Mouse (Mus musculus) stomach, embryonic 15.5 days (tissue): ENCODE data around the gene Grap2. TPM values are rescaled to one million over a fixed set of nuclear protein-coding genes. Genes with fewer than 3 reads are reported as not detected.

Experiments used
- ATAC-seq: fragments of 200-750 bp; cut with Nextera tagmentation; 2 replicates; pipeline ENCODE4 v1.8.0; 2017; ENCODE audit warnings: low read depth, moderate number of reproducible peaks, moderate TSS enrichment; ENCODE audit not compliant: insufficient read depth, low FRiP score
- H3K27ac ChIP-seq: fragments of 300-500 bp; sonication (generic); 2 replicates; pipeline ENCODE4 v1.5.1; 2015; ENCODE audit warnings: mild to moderate bottlenecking, inconsistent platforms
- H3K27me3 ChIP-seq: fragments of 300-500 bp; sonication (generic); replicated peaks from 2 replicates; pipeline ENCODE4 v1.6.1; 2015; ENCODE audit warnings: inconsistent platforms
- H3K36me3 ChIP-seq: fragments of 300-500 bp; sonication (generic); 2 replicates; pipeline ENCODE4 v1.6.1; 2015; ENCODE audit warnings: inconsistent platforms
- H3K4me1 ChIP-seq: fragments of 300-500 bp; sonication (generic); 2 replicates; pipeline ENCODE4 v1.6.1; 2015; ENCODE audit warnings: inconsistent platforms
- H3K4me2 ChIP-seq: fragments of 300-500 bp; sonication (generic); 2 replicates; pipeline ENCODE4 v1.6.1; 2015; ENCODE audit warnings: mild to moderate bottlenecking, inconsistent platforms
- H3K4me3 ChIP-seq: fragments of 300-500 bp; sonication (generic); replicated peaks from 2 replicates; pipeline ENCODE4 v1.5.1; 2015; ENCODE audit warnings: inconsistent platforms
- H3K9ac ChIP-seq: fragments of 300-500 bp; sonication (generic); 2 replicates; pipeline ENCODE4 v1.6.1; 2015; ENCODE audit warnings: inconsistent platforms
- H3K9me3 ChIP-seq: fragments of 300-500 bp; sonication (generic); 2 replicates; pipeline ENCODE4 v1.6.1; 2016; ENCODE audit warnings: inconsistent platforms
- WGBS: fragments of 180-500 bp; shearing (Covaris S2); methylation state at CpG from one replicate; pipeline ENCODE4 v1.1.7; 2015; 5-methylcytosine and 5-hydroxymethylcytosine counted together
- polyA plus RNA-seq: library from polyadenylated mRNA; unstranded; fragments of >200 nt; fragmentation: Nextera tagmentation; extraction: Ambion mirVana; gene quantifications from 2 replicates; pipeline ENCODE4 v1.2.1, GENCODE M21; 2015

Gene Grap2
- polyA plus RNA-seq, 1 experiment from 2014 or later = 1.3 TPM

DNA sequence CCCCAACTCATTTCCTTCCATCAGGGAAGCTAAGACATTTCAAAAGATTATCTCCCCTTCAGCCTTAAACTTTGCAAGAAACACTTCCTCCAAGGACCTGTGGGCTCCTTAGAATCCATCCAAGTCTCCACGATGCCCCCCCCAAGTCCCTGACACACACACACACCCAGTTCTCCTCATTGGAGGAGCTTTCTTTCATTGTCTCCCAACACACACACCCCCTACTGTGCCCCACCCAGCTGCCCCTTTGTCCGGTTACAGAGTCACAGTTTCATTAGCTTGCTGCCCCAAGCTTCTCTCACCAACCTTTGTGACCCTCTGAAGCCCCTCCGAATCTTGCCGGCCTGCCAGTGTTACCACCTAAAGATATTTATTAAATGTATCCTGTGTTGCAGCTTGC is 13.9 kb downstream of the Grap2 start:
- no peaks in the 10 kb centered on the region for H3K9me3 ChIP-seq
- H3K9ac ChIP-seq = no peak overlapping the region
- H3K27me3 ChIP-seq = no peaks in the 10 kb centered on the region
- 52% methylated on average over 4 of the region's 4 CpGs for WGBS
- no peak overlapping the region for H3K27ac ChIP-seq
- no peak for ATAC-seq
- no peak overlapping the region for H3K4me2 ChIP-seq
- H3K4me3 ChIP-seq = no peak overlapping the region
- H3K4me1 ChIP-seq = no peaks in the 10 kb centered on the region
- no peaks in the 10 kb centered on the region for H3K36me3 ChIP-seq

DNA sequence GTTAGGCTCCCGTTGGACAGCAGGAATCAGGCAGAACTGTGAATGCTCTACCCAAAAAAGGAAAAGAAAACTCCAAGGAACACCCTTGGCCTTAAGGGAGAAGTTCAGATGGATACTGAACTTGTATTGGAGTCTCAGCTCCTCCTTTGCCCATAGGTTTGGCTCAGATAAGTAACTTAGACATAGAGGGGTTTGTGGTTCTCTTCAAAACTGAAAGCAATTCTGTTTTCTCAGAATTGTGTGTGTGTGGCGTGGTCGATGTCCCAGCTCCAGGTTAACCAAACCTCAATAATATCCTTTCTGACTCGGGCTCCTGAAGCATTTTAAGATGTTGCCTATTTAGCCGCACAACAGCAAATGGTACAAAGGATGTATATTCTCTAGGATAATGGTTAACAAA is 18.2 kb downstream of the Grap2 start:
- Histone ChIP-seq H3K9ac (no peak overlapping the region), H3K4me2 (no peak overlapping the region), H3K4me1 (no peaks in the 10 kb centered on the region), H3K9me3 (no peaks in the 10 kb centered on the region), H3K27me3 (no peaks in the 10 kb centered on the region), H3K27ac (no peak overlapping the region), H3K36me3 (no peaks in the 10 kb centered on the region), H3K4me3 (no peak overlapping the region)
- ATAC-seq = no peak
- WGBS = 86% methylated on average over 5 of the region's 5 CpGs

DNA sequence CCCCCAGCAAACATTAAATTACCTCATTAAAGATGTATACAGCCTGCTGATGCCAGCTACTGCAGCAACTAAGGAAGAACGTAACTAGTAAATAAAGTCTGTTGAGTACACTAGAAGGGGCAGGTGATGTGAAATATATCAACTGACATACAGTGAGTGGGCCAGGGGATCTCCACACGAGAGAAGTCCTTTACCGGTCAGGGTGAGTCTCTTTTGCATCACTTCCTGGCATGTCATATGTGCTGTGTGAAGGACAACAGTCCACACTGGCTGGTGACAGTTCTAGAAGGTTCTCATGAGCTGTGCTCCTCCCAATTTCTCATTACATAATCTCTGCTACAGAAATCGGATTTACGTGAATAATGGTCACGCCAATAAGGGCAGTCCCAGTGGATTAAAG is 20.3 kb downstream of the Grap2 start:
- Histone ChIP-seq H3K4me3 (no peak overlapping the region), H3K9me3 (no peaks in the 10 kb centered on the region), H3K36me3 (no peaks in the 10 kb centered on the region), H3K27me3 (no peaks in the 10 kb centered on the region), H3K9ac (no peak overlapping the region), H3K4me1 (no peaks in the 10 kb centered on the region), H3K4me2 (no peak overlapping the region), H3K27ac (no peak overlapping the region)
- 81% methylated on average over 6 of the region's 6 CpGs for WGBS
- ATAC-seq = no peak

DNA sequence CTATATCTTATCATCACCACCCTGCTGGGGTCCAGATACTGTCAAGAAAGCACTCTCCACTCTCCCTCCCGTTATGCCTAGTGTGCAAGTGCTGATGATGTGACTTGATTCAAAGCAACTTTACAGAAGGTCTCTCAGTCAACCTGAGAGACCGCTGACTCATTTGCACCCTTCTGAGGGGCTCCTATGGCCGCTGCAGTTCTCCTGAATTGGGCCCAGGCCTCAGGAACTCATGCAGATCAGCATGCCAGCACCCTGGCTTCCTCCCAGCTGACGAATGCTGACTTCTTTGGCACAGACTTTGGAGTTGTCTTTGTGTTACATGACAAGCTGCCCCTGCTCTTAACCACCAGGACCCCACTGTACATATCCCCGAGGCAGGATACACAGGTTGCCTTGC is 21.5 kb downstream of the Grap2 start:
- Histone ChIP-seq H3K4me3 (no peak overlapping the region), H3K36me3 (no peaks in the 10 kb centered on the region), H3K27me3 (no peaks in the 10 kb centered on the region), H3K9ac (no peak overlapping the region), H3K27ac (no peak overlapping the region), H3K4me2 (no peak overlapping the region), H3K4me1 (no peaks in the 10 kb centered on the region), H3K9me3 (no peaks in the 10 kb centered on the region)
- ATAC-seq = no peak
- WGBS = 67% methylated on average over 5 of the region's 5 CpGs

DNA sequence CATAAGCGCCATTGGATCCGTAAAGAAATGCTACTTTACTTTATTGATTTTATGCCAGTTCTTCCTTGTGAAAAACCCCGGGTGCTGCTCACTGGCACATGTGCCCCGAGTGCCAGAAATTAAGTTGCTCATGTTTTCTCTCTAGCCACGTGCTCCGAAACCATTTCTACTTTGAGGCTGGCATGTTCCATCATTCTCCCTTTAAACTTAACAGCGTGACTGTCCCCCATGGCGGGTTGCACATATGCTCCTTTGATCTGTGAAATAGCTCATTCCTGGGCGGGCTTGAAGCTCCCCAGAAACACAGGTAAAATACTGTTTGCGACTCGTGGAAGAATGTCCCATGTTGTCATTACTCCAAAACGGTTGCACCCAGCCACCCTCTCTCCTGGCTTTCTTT is 26.4 kb downstream of the Grap2 start:
- H3K36me3 ChIP-seq = no peaks in the 10 kb centered on the region
- peak overlapping the region; percentile 41 for H3K4me2 ChIP-seq
- H3K9ac ChIP-seq = no peak overlapping the region
- 0 out of 2 replicates have a peak overlapping the region, but pooled peaks have one; percentile 28 for H3K27ac ChIP-seq
- no peak overlapping the region for H3K4me3 ChIP-seq
- no peaks in the 10 kb centered on the region for H3K27me3 ChIP-seq
- WGBS = 70% methylated on average over 12 of the region's 12 CpGs
- H3K9me3 ChIP-seq = no peaks in the 10 kb centered on the region
- H3K4me1 ChIP-seq = no peaks in the 10 kb centered on the region
- ATAC-seq = no peak

DNA sequence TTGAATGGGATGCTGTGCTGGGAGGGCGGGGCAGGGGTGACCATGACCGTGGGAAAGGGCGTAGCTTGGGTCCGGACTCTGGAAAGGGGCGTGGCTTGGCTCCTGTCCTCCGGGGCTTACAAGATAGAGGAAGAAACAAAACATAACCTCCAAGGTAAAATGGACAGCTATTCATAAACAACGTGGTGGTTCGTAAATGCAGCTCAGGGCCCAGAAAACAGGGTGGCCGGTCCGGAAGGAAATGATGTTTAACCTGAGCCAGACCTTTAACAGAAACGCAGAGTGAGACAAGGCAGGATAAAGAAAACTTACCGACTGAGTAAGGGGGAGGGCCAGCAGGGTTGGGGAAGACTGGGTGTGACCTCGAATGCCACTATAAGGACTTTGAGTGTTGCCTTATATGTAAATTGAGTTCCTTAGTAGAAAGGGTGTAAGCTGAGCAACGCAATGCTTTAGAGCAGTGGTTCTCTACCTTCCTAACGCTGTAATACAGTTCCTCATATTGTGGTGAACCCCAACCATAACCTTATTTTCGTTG is 26.9 kb downstream of the Grap2 start:
- Histone ChIP-seq H3K27me3 (no peaks in the 10 kb centered on the region), H3K9ac (no peak overlapping the region), H3K36me3 (no peaks in the 10 kb centered on the region), H3K4me1 (no peaks in the 10 kb centered on the region), H3K4me3 (no peak overlapping the region), H3K9me3 (no peaks in the 10 kb centered on the region), H3K4me2 (peak overlapping the region; percentile 41), H3K27ac (0 out of 2 replicates have a peak overlapping the region, but pooled peaks have one; percentile 28)
- 26% methylated on average over 16 of the region's 16 CpGs for whole genome bisulfite sequencing
- no peak for ATAC-seq

DNA sequence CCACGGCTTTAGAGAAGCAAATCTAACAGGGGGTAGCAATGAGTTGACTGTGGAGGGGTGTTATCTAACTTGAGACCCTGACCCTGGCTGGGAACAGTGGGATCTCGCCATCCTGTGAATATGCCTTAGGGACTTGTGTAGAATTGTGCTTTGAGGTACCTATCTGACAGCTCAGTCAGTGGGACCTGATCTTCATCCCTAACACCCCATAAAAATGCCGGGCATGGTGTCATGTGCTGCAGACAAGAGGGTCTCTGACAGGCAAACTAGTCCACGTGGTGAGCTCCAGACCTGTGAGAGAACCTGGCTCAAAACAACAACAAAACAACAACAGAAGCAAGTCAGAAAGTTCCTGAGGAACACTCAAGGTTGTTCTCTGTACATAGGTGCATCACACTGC is 27.4 kb downstream of the Grap2 start:
- Histone ChIP-seq H3K36me3 (no peaks in the 10 kb centered on the region), H3K4me1 (no peaks in the 10 kb centered on the region), H3K27ac (no peak overlapping the region), H3K4me2 (no peak overlapping the region), H3K9me3 (no peaks in the 10 kb centered on the region), H3K4me3 (no peak overlapping the region), H3K27me3 (no peaks in the 10 kb centered on the region), H3K9ac (no peak overlapping the region)
- ATAC-seq = no peak
- WGBS = 68% methylated on average over 4 of the region's 4 CpGs

DNA sequence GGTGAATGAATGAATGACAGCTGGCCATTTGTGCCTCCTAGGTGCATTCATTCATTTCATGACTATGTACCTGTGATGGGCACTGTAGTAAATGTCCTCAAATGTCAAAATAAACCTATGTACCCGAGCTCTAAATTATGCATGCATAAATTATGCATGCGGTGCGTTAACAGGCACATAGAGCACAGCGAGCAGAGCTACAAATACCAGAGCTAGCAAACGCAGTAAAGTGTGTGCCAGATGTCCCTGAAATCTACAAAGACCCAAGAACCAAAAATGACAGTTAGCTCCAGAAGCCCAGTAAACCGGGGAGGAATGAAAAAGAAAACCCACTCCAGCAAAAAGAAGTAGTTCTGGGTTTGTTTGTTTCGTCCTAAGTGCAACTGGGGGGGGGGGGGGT is 29.1 kb downstream of the Grap2 start:
- H3K9ac ChIP-seq = no peak overlapping the region
- no peaks in the 10 kb centered on the region for H3K36me3 ChIP-seq
- ATAC-seq = no peak
- H3K9me3 ChIP-seq = no peaks in the 10 kb centered on the region
- no peak overlapping the region for H3K4me3 ChIP-seq
- no peak overlapping the region for H3K27ac ChIP-seq
- H3K4me2 ChIP-seq = no peak overlapping the region
- WGBS = 68% methylated on average over 7 of the region's 7 CpGs
- H3K27me3 ChIP-seq = no peaks in the 10 kb centered on the region
- no peaks in the 10 kb centered on the region for H3K4me1 ChIP-seq

DNA sequence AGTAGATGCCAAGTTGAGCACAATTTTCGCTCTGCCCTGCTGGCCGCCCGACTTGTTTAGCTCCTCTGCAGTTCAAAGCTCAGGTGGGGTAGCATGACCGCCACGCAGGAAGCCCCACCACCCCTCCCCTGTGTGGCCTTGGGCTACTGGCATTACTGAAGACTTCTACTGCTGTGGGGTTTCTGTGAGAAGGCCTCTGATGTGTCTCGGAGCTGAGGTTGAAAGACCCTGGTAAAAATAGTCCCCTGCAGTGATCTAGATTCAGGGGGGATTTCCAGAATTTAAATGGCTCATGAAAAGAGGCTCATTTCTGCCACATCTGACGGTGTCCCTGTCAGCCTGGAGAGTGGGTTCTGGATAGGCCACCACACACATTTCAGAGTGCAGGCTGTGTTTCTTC is 30.1 kb downstream of the Grap2 start:
- Histone ChIP-seq H3K27ac (no peak overlapping the region), H3K4me3 (no peak overlapping the region), H3K9ac (no peak overlapping the region), H3K4me1 (no peaks in the 10 kb centered on the region), H3K4me2 (no peak overlapping the region), H3K9me3 (no peaks in the 10 kb centered on the region), H3K27me3 (no peaks in the 10 kb centered on the region), H3K36me3 (no peaks in the 10 kb centered on the region)
- 69% methylated on average over 7 of the region's 7 CpGs for WGBS
- ATAC-seq = no peak

DNA sequence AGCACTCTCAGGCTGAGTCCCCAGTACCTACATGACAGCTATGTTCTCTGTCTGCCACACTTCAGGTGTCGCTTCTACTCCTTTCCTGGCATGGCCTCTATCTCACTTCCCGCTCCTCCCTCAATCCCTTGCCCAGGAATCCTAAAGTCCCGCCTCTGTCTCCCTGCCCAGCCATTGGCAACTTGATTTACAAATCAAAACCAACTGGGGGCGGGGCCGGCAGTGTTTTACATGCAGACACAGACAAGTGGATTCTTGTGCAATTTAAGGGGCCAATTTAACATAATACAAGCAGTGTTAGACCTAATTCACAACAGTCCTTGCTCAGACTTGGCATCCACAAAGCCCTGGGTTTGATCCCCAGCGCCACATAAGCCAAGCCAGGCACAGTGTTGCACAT is 31.6 kb downstream of the Grap2 start:
- no peak for ATAC-seq
- H3K27me3 ChIP-seq = no peaks in the 10 kb centered on the region
- no peak overlapping the region for H3K4me2 ChIP-seq
- no peaks in the 10 kb centered on the region for H3K4me1 ChIP-seq
- no peak overlapping the region for H3K27ac ChIP-seq
- no peak overlapping the region for H3K4me3 ChIP-seq
- H3K9ac ChIP-seq = no peak overlapping the region
- H3K36me3 ChIP-seq = no peaks in the 10 kb centered on the region
- WGBS = 85% methylated on average over 6 of the region's 6 CpGs
- no peaks in the 10 kb centered on the region for H3K9me3 ChIP-seq

DNA sequence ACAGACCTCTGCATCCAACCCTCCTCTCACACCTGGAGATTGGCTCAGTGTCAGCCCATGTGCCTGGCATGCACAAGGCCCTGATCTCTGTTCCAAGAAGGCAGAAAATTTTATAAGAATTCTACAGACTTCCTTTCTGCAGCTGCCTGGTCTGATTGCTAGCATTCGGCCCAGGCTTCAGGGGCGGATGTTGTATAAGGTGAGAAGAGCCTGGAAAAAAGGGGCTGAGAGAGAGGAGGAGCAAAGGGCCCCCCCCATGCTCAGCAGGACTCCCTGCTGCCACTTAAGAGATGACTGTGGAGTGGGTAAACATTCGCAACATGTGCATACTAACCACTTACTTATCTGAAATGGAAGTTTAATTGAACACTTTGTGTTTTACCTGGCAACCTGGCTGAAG is 35.6 kb downstream of the Grap2 start:
- no peak overlapping the region for H3K4me3 ChIP-seq
- no peaks in the 10 kb centered on the region for H3K27me3 ChIP-seq
- H3K4me2 ChIP-seq = no peak overlapping the region
- no peak for ATAC-seq
- no peaks in the 10 kb centered on the region for H3K36me3 ChIP-seq
- no peak overlapping the region for H3K27ac ChIP-seq
- WGBS = 78% methylated on average over 3 of the region's 3 CpGs
- no peak overlapping the region for H3K9ac ChIP-seq
- H3K9me3 ChIP-seq = no peaks in the 10 kb centered on the region
- no peaks in the 10 kb centered on the region for H3K4me1 ChIP-seq

DNA sequence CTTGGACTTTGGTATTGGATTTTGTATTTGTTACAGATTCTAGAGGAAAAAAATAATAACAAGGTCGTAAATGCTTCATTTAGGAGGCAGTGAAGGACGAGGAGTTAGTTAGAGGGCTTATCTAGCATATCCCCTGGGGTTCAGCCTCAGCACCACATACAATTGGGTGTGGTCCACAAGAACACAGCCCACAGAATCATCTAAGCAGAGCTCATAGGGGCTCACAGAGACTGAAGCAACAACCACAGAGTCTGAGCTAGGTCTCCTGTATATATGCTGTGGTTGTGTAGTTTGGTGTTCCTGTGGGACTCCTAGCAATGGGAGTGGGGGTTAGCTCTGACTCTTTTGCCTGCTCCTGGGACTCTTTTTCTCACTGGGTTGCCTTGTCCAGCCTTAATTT is 37.9 kb downstream of the Grap2 start:
- no peaks in the 10 kb centered on the region for H3K36me3 ChIP-seq
- 58% methylated on average over 2 of the region's 2 CpGs for WGBS
- H3K4me2 ChIP-seq = no peak overlapping the region

DNA sequence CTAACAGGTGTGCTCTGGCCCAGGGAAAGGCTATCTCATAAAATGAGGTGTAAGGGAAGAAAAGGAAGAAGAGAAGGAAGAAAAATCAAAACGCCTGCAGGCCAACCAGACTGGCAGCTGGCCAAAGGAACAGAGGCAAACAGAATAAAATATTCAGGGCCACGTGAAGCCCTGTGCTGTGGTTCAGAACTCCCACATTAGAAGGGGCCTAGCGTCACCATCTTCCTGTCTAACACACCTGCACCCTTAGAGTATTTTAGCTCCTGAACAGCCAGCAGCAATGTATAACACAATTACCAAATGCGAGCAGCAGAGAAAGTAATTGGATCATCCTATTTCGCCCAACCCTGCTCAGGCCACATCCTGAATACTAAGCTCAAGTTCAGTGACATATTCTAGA is 39.1 kb downstream of the Grap2 start:
- WGBS = 71% methylated on average over 5 of the region's 5 CpGs
- Histone ChIP-seq H3K27me3 (0 out of 2 replicates have a peak, but pooled peaks cover 4% of the 10 kb centered on the region), H3K36me3 (no peaks in the 10 kb centered on the region), H3K9me3 (no peaks in the 10 kb centered on the region), H3K27ac (no peak overlapping the region), H3K4me1 (0 out of 2 replicates have a peak, but pooled peaks cover 4% of the 10 kb centered on the region), H3K4me3 (no peak overlapping the region), H3K9ac (no peak overlapping the region), H3K4me2 (no peak overlapping the region)
- ATAC-seq = no peak; the same call in 1 of the 2 replicates

More for the DNA sequence above, 37.9 kb downstream of the Grap2 start:
- H3K27me3 ChIP-seq = no peaks in the 10 kb centered on the region
- no peak for ATAC-seq
- H3K4me3 ChIP-seq = no peak overlapping the region
- no peak overlapping the region for H3K27ac ChIP-seq
- H3K4me1 ChIP-seq = no peaks in the 10 kb centered on the region
- H3K9ac ChIP-seq = no peak overlapping the region
- H3K9me3 ChIP-seq = no peaks in the 10 kb centered on the region
